Mouse (Mus musculus): Measurements from ENCODE around the gene Aknad1. TPM values are rescaled to one million over a fixed set of nuclear protein-coding genes. Genes with fewer than 3 reads are reported as not detected.

The Aknad1 gene
- under 1 TPM in 1 of 2 experiments, not detected in 1; 0.09 TPM for total RNA-seq (2021)
- long read RNA-seq, experiment 1: 0 reads
- long read RNA-seq, experiment 2: 0 reads

GRCm38 (mm10) chr3:108739045-108739708 lies at the start of gene Aknad1:
Gene Aknad1, plus strand, starts transcription at chr3:108739658.
- no peak for DNase-seq (ENCODE audit: low spot score in 2 of 2)
- intact Hi-C loops (cut with DNase I): no loop called here

GRCm38 (mm10) chr3:108689979-108690378 lies 49.5 kb upstream of the Aknad1 start:
- no peak for DNase-seq (ENCODE audit: low spot score in 2 of 2)
- intact Hi-C loops (cut with DNase I): no loop called here

- peak in 1 of 2 experiments; percentile 24 for DNase-seq (ENCODE audit: low spot score in 2 of 2)
Measured at GRCm38 (mm10) chr3:108694321-108694720, 45.1 kb upstream of the Aknad1 start.

GRCm38 (mm10) chr3:108698662-108699061 lies 40.8 kb upstream of the Aknad1 start:
- intact Hi-C loops (cut with DNase I): no loop called here
- DNase-seq (ENCODE audit: low spot score in 2 of 2): no peak

More at GRCm38 (mm10) chr3:108694321-108694720, 45.1 kb upstream of the Aknad1 start:
- intact Hi-C loops (cut with DNase I): no loop called here

GRCm38 (mm10) chr3:108699786-108700185 lies 39.7 kb upstream of the Aknad1 start:
- intact Hi-C loops (cut with DNase I): loop anchor here (2.0 kb wide), 1 partner anchor 71 kb away; no protein-coding TSS in a partner anchor
- no peak for DNase-seq (ENCODE audit: low spot score in 2 of 2)

GRCm38 (mm10) chr3:108701256-108701655 lies 38.2 kb upstream of the Aknad1 start:
- DNase-seq (ENCODE audit: low spot score in 2 of 2): no peak
- intact Hi-C loops (cut with DNase I): loop anchor here (2.0 kb wide), 1 partner anchor 70 kb away; no protein-coding TSS in a partner anchor

- no peak for DNase-seq (ENCODE audit: low spot score in 2 of 2)
- intact Hi-C loops (cut with DNase I): no loop called here
Measured at GRCm38 (mm10) chr3:108702789-108703188, 36.7 kb upstream of the Aknad1 start.

GRCm38 (mm10) chr3:108711296-108711695 lies 28.2 kb upstream of the Aknad1 start:
- DNase-seq (ENCODE audit: low spot score in 2 of 2): no peak
- intact Hi-C loops (cut with DNase I): loop anchor here (10.0 kb wide), 1 partner anchor 354 kb away; no protein-coding TSS in a partner anchor

GRCm38 (mm10) chr3:108713065-108713675 lies 26.3 kb upstream of the Aknad1 start:
- intact Hi-C loops (cut with DNase I): loop anchor here (10.0 kb wide), 1 partner anchor 352 kb away; no protein-coding TSS in a partner anchor
- no peak for DNase-seq (ENCODE audit: low spot score in 2 of 2)

GRCm38 (mm10) chr3:108714837-108715236 lies 24.6 kb upstream of the Aknad1 start:
- no peak for DNase-seq (ENCODE audit: low spot score in 2 of 2)
- intact Hi-C loops (cut with DNase I): loop anchor here (10.0 kb wide), 1 partner anchor 350 kb away; no protein-coding TSS in a partner anchor

GRCm38 (mm10) chr3:108717896-108718502 lies 21.5 kb upstream of the Aknad1 start:
- no peak for DNase-seq (ENCODE audit: low spot score in 2 of 2)
- intact Hi-C loops (cut with DNase I): loop anchor here (10.0 kb wide), 1 partner anchor 347 kb away; no protein-coding TSS in a partner anchor

- no peak for DNase-seq (ENCODE audit: low spot score in 2 of 2)
- intact Hi-C loops (cut with DNase I): loop anchor here (10.0 kb wide), 1 partner anchor 345 kb away; no protein-coding TSS in a partner anchor
Measured at GRCm38 (mm10) chr3:108719357-108719756, 20.1 kb upstream of the Aknad1 start.

GRCm38 (mm10) chr3:108719761-108720160 lies 19.7 kb upstream of the Aknad1 start:
- intact Hi-C loops (cut with DNase I): loop anchor here (5.0 to 10.0 kb wide), 2 partner anchors 118 to 345 kb away; no protein-coding TSS in a partner anchor
- DNase-seq (ENCODE audit: low spot score in 2 of 2): no peak

GRCm38 (mm10) chr3:108721076-108721991 lies 18.1 kb upstream of the Aknad1 start:
- peak; percentile 44 to 55 for DNase-seq (ENCODE audit: low spot score in 2 of 2)
- intact Hi-C loops (cut with DNase I): loop anchor here (5.0 kb wide), 1 partner anchor 116 kb away; no protein-coding TSS in a partner anchor

- peak; percentile 95 to 96 for DNase-seq (ENCODE audit: low spot score in 2 of 2)
- intact Hi-C loops (cut with DNase I): loop anchor here (2.0 to 5.0 kb wide), 2 partner anchors 49 to 115 kb away; no protein-coding TSS in a partner anchor
Measured at GRCm38 (mm10) chr3:108722036-108722872, 17.2 kb upstream of the Aknad1 start, which contains the start of gene Gpsm2. Gene Gpsm2, minus strand, starts transcription at chr3:108722309.

- intact Hi-C loops (cut with DNase I): no loop called here
- DNase-seq (ENCODE audit: low spot score in 2 of 2): no peak
Measured at GRCm38 (mm10) chr3:108726413-108726812, 13.0 kb upstream of the Aknad1 start.

GRCm38 (mm10) chr3:108727344-108727743 lies 12.1 kb upstream of the Aknad1 start:
- intact Hi-C loops (cut with DNase I): no loop called here
- no peak for DNase-seq (ENCODE audit: low spot score in 2 of 2)

GRCm38 (mm10) chr3:108727776-108728175 lies 11.7 kb upstream of the Aknad1 start:
- no peak for DNase-seq (ENCODE audit: low spot score in 2 of 2)
- intact Hi-C loops (cut with DNase I): no loop called here
